In the genomic region with DNA sequence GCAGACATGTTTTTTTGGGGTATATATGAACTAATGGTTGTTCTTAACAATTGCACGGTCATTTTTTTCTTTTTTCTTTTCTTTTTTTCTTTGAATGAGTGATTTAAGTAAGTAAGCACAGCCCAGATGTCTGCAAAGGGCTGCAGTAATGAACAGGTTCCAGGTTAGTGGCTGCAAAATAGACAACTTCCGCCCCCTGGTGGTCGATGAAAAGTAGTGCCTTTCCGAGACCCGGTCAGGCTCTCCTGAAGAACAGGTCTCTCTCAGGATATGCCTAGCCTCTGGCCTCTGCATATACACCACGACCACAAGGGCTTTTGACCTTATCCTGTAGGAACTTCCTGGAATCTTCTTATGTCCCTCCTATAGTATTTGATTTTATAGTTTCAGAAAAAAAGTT, we compare ENCODE assay signal across 8 mouse cellular contexts. TPM values are rescaled to one million over a fixed set of nuclear protein-coding genes. Genes with fewer than 3 reads are reported as not detected.
DNase-seq lines count a peak whose midpoint lies in the region; ATAC-seq and TF ChIP-seq lines count a peak whose summit lies in the region.

No protein-coding gene starts in this region.

- no peak overlapping the region for H3K4me3 ChIP-seq in MEL (ENCODE audit: control insufficient read depth in 1 of 2, insufficient read depth in 1 of 2, low read depth in 2 of 2, low read length in 2 of 2)
- H3K4me3 ChIP-seq in forebrain, embryonic 10.5 days, result peak overlapping the region; percentile 44; the same call in 1 of the 2 replicates
- H3K4me3 ChIP-seq in layer of hippocampus, adult 2 months, result peak overlapping the region; percentile 46; the same call in 1 of the 2 replicates
- no peak overlapping the region for H3K4me3 ChIP-seq in lung, embryonic 15.5 days

- H3K27ac ChIP-seq in MEL (ENCODE audit: control insufficient read depth, low read depth, low read length), result no peak overlapping the region
- H3K27ac ChIP-seq in forebrain, embryonic 10.5 days, result no peak overlapping the region
- H3K27ac ChIP-seq in layer of hippocampus, adult 2 months, result peak overlapping the region; percentile 61
- no peak overlapping the region for H3K27ac ChIP-seq in lung, embryonic 15.5 days

- H3K27me3 ChIP-seq in MEL (ENCODE audit: control insufficient read depth in 1 of 2, insufficient read depth in 2 of 2, low read length in 2 of 2), result no peaks in the 10 kb centered on the region
- H3K27me3 ChIP-seq in forebrain, embryonic 10.5 days (ENCODE audit: poor library complexity, severe bottlenecking), result peaks cover 31% of the 10 kb centered on the region
- no peaks in the 10 kb centered on the region for H3K27me3 ChIP-seq in lung, embryonic 15.5 days

- peak; percentile 70 for DNase-seq in MEL (ENCODE audit: low read depth, low spot score)
- DNase-seq in c-Kit-positive CD71-positive TER-119-negative erythroid progenitor cells, embryonic 14.5 days (ENCODE audit: low read depth), result peak; percentile 44
- DNase-seq in forebrain, embryonic 10.5 days (ENCODE audit: extremely low spot score, low spot score), result peak; percentile 77
- DNase-seq in heart, postnatal 4 days, result peak; percentile 89
- DNase-seq in layer of hippocampus, adult 2 months (ENCODE audit: low spot score in 2 of 2), result peak; percentile 71 to 90
- DNase-seq in ovary, postnatal 36 days (ENCODE audit: low spot score), result peak; percentile 75
- peak; percentile 60 for DNase-seq in thymus, postnatal 25 days

- no peaks in the 10 kb centered on the region for H3K4me1 ChIP-seq in MEL (ENCODE audit: control insufficient read depth in 1 of 2, insufficient read depth in 2 of 2, low read length in 2 of 2)
- peaks cover 15% of the 10 kb centered on the region for H3K4me1 ChIP-seq in forebrain, embryonic 10.5 days
- H3K4me1 ChIP-seq in lung, embryonic 15.5 days, result peaks cover 22% of the 10 kb centered on the region; the same call in 1 of the 2 replicates

- no peak for ATAC-seq in lung, embryonic 15.5 days (ENCODE audit: borderline replicate concordance, extremely low read depth, low FRiP score, low TSS enrichment)

- TF ChIP-seq RAD21 in MEL (IDR thresholded peaks at IDR 0.05; ENCODE audit: low read depth, low read length), result peak; percentile 89

- peak; percentile 71 to 92 (median 85) for TF ChIP-seq CTCF in MEL (IDR thresholded peaks at IDR 0.05 in 2 of 3, conservative IDR thresholded peaks at IDR 0.05 in 1 of 3; ENCODE audit: control insufficient read depth in 1 of 3, insufficient read depth in 1 of 3, low read depth in 2 of 3, low read length in 3 of 3, poor library complexity in 1 of 3, severe bottlenecking in 1 of 3)
- peak; percentile 93 for TF ChIP-seq CTCF in layer of hippocampus, adult 2 months (conservative IDR thresholded peaks at IDR 0.05)

- no peak for TF ChIP-seq EP300 in MEL (IDR thresholded peaks at IDR 0.05; ENCODE audit: low read depth in 1 of 2, low read length in 2 of 2)

- no peak overlapping the region for H3K9ac ChIP-seq in MEL (ENCODE audit: control insufficient read depth, low read depth, low read length, poor library complexity, severe bottlenecking)
- no peak overlapping the region for H3K9ac ChIP-seq in lung, embryonic 15.5 days

- H3K36me3 ChIP-seq in MEL (ENCODE audit: control insufficient read depth in 1 of 2, insufficient read depth in 2 of 2, low read length in 2 of 2), result no peaks in the 10 kb centered on the region
- no peaks in the 10 kb centered on the region for H3K36me3 ChIP-seq in forebrain, embryonic 10.5 days (replicated peaks)
- no peaks in the 10 kb centered on the region for H3K36me3 ChIP-seq in lung, embryonic 15.5 days

- no peaks in the 10 kb centered on the region for H3K79me2 ChIP-seq in MEL (ENCODE audit: control insufficient read depth, insufficient read depth, low read length, poor library complexity)

- no peak for TF ChIP-seq POLR2A in MEL (IDR thresholded peaks at IDR 0.05; ENCODE audit: control insufficient read depth in 1 of 2, insufficient read depth in 1 of 2, low read depth in 1 of 2, low read length in 2 of 2, poor library complexity in 1 of 2)

- 0% methylated on average over 6 of the region's 6 CpGs for WGBS in forebrain, embryonic 10.5 days
- WGBS in lung, embryonic 15.5 days, result under 1% methylated on average over 6 of the region's 6 CpGs

- H3K4me2 ChIP-seq in lung, embryonic 15.5 days, result peak overlapping the region; percentile 52

- H3K9me3 ChIP-seq in MEL (replicated peaks; ENCODE audit: insufficient read depth, low read length), result no peaks in the 10 kb centered on the region
- H3K9me3 ChIP-seq in forebrain, embryonic 10.5 days, result no peaks in the 10 kb centered on the region
- H3K9me3 ChIP-seq in lung, embryonic 15.5 days, result no peaks in the 10 kb centered on the region

TF ChIP-seq in MEL, 35 proteins besides CTCF, POLR2A, EP300 and RAD21:
- TF ChIP-seq TAL1 (IDR thresholded peaks at IDR 0.05; ENCODE audit: low read length) (no peak), ELF1 (IDR thresholded peaks at IDR 0.05; ENCODE audit: low read depth, low read length) (no peak), ZC3H11A (IDR thresholded peaks at IDR 0.05; ENCODE audit: low read depth, low read length) (peak; percentile 81), SMC3 (IDR thresholded peaks at IDR 0.05; ENCODE audit: low read depth, low read length) (peak; percentile 91)

RNA-seq across cellular contexts. Expression of a gene that starts 18.2 kb away (rescaled TPM):
- not detected in 2 replicates for total RNA-seq in MEL (2012; rRNA removed)
- polyA plus RNA-seq in MEL (2012; ENCODE audit: insufficient read depth in 1 of 2, insufficient read length in 2 of 2, low read depth in 1 of 2, low replicate concordance in 2 of 2, missing spikeins in 1 of 2), result under 1 TPM in 1 of 2 experiments, not detected in 1; 0.01 TPM
- 0.05 and 0.06 TPM in 2 replicates for polyA plus RNA-seq in forebrain, embryonic 10.5 days (2016; fragmentation: Nextera tagmentation; extraction: Ambion mirVana)
- 100 to 1,000 TPM; 709 to 766 TPM for total RNA-seq in heart, postnatal 4 days (2021)
- total RNA-seq in layer of hippocampus, adult 2 months (2021), result 1 to 10 TPM; 3.3 to 4.0 TPM
- 8.3 and 9.5 TPM in 2 replicates for polyA plus RNA-seq in lung, embryonic 15.5 days (2015; fragmentation: Nextera tagmentation; extraction: Ambion mirVana)

RNA-seq across cellular contexts. Expression of a gene that starts 29.6 kb away (rescaled TPM):
- total RNA-seq in MEL (2012; rRNA removed), result not detected in 2 replicates
- polyA plus RNA-seq in MEL (2012; ENCODE audit: insufficient read depth in 1 of 2, insufficient read length in 2 of 2, low read depth in 1 of 2, low replicate concordance in 2 of 2, missing spikeins in 1 of 2), result not detected
- polyA plus RNA-seq in forebrain, embryonic 10.5 days (2016; fragmentation: Nextera tagmentation; extraction: Ambion mirVana), result 0.47 and 1.0 TPM in 2 replicates
- 1 to 10 TPM; 2.9 to 4.8 TPM for total RNA-seq in heart, postnatal 4 days (2021)
- total RNA-seq in layer of hippocampus, adult 2 months (2021), result not detected
- polyA plus RNA-seq in lung, embryonic 15.5 days (2015; fragmentation: Nextera tagmentation; extraction: Ambion mirVana), result 0.15 and 0.29 TPM in 2 replicates

RNA-seq across cellular contexts. Expression of a gene that starts 47.7 kb away (rescaled TPM):
- not detected in 2 replicates for total RNA-seq in MEL (2012; rRNA removed)
- not detected for polyA plus RNA-seq in MEL (2012; ENCODE audit: insufficient read depth in 1 of 2, insufficient read length in 2 of 2, low read depth in 1 of 2, low replicate concordance in 2 of 2, missing spikeins in 1 of 2)
- not detected in 2 replicates for polyA plus RNA-seq in forebrain, embryonic 10.5 days (2016; fragmentation: Nextera tagmentation; extraction: Ambion mirVana)
- total RNA-seq in heart, postnatal 4 days (2021), result not detected
- not detected for total RNA-seq in layer of hippocampus, adult 2 months (2021)
- polyA plus RNA-seq in lung, embryonic 15.5 days (2015; fragmentation: Nextera tagmentation; extraction: Ambion mirVana), result not detected in 2 replicates

Comparison
In these comparisons a context has a peak if more than half of its experiments do, and no peak if none do; other contexts are left out.
1. H3K4me3 ChIP-seq: peak in forebrain, embryonic 10.5 days (single experiment) and layer of hippocampus, adult 2 months (single experiment); none in MEL (0 of 2) and lung, embryonic 15.5 days (single experiment).
2. RNA of a gene that starts 18.2 kb away (total RNA-seq): 709 to 766 TPM in heart, postnatal 4 days; 3.3 to 4.0 TPM in layer of hippocampus, adult 2 months and not detected in MEL; every median in the first group is over 100 times any median in the second.
3. Peak in every context shown above with its lines, with median percentiles within 50 percentile points of each other: DNase-seq.